Comparison of ENCODE assay signal across 25 mouse cellular contexts in genomic region chr9:72098056-72098455, GRCm38 (mm10). TPM values are rescaled to one million over a fixed set of nuclear protein-coding genes. Genes with fewer than 3 reads are reported as not detected.
DNase-seq lines count a peak whose midpoint lies in the region; ATAC-seq lines count a peak whose summit lies in the region.
"Had no signal": no experiment of that assay in that cellular context is flagged by ENCODE, and none has a peak within 500 bp of the region (broad histone marks: within the 10 kb centered on the region; RNA-seq: fewer than 3 reads in every experiment).

No protein-coding gene starts in this region.

- no peaks in the 10 kb centered on the region for H3K4me1 ChIP-seq in midbrain, embryonic 16.5 days (ENCODE audit: control insufficient read depth, insufficient read depth, low read length)
- H3K4me1 ChIP-seq: embryonic facial prominence, embryonic 12.5 days; hindbrain, embryonic 10.5 days had no signal

- no peak overlapping the region for H3K4me2 ChIP-seq in midbrain, embryonic 16.5 days (ENCODE audit: low read length)
- H3K4me2 ChIP-seq: embryonic facial prominence, embryonic 12.5 days; heart, embryonic 11.5 days; liver, embryonic 13.5 days; midbrain, embryonic 12.5 days; neural tube, embryonic 13.5 days had no signal

- H3K9me3 ChIP-seq in midbrain, embryonic 16.5 days (replicated peaks; ENCODE audit: control insufficient read depth, low read length, poor library complexity, severe bottlenecking) = no peaks in the 10 kb centered on the region
- H3K9me3 ChIP-seq: embryonic facial prominence, embryonic 12.5 days; hindbrain, embryonic 10.5 days; liver, embryonic 13.5 days; midbrain, embryonic 12.5 days; neural tube, embryonic 13.5 days had no signal

- ATAC-seq in activated CD4-positive, CD25-positive, alpha-beta regulatory T cell, adult 4 months = peak; percentile 41
- ATAC-seq in midbrain, embryonic 16.5 days = no peak
- ATAC-seq: hindbrain, postnatal 0 days had no signal

- 96% methylated on average over 2 of the region's 2 CpGs for WGBS in midbrain, embryonic 16.5 days

- H3K36me3 ChIP-seq in midbrain, embryonic 16.5 days (ENCODE audit: control insufficient read depth, insufficient read depth, low read length) = 0 out of 2 replicates have a peak, but pooled peaks cover 2% of the 10 kb centered on the region

- H3K9ac ChIP-seq in midbrain, embryonic 16.5 days (ENCODE audit: low read depth, low read length) = no peak overlapping the region
- H3K9ac ChIP-seq: embryonic facial prominence, embryonic 12.5 days; liver, embryonic 13.5 days; midbrain, embryonic 12.5 days; neural tube, embryonic 13.5 days had no signal

- intact Hi-C loops in left cerebral cortex, postnatal 10 days (cut with DNase I) = no loop called here

- H3K4me3 ChIP-seq in midbrain, embryonic 16.5 days (ENCODE audit: low read depth, low read length) = no peak overlapping the region
- H3K4me3 ChIP-seq: embryonic facial prominence, embryonic 12.5 days; hindbrain, embryonic 10.5 days; liver, embryonic 13.5 days; midbrain, embryonic 12.5 days; neural tube, embryonic 13.5 days had no signal

- H3K27ac ChIP-seq in midbrain, embryonic 16.5 days (ENCODE audit: low read length) = no peak overlapping the region
- H3K27ac ChIP-seq: embryonic facial prominence, embryonic 12.5 days; hindbrain, embryonic 10.5 days; hindbrain, postnatal 0 days; kidney, postnatal 0 days; liver, embryonic 13.5 days; midbrain, embryonic 12.5 days; neural tube, embryonic 13.5 days had no signal

- peak; percentile 57 for DNase-seq in CD4-positive helper T cell, adult 2 months (ENCODE audit: low read depth, low spot score)
- DNase-seq in thymus, adult 18-20 months = peak; percentile 25 to 49
- peak; percentile 24 to 55 for DNase-seq in thymus, postnatal 36 days
- DNase-seq in left cerebral cortex, postnatal 10 days (ENCODE audit: extremely low spot score in 1 of 2, low spot score in 2 of 2) = no peak
- no peak for DNase-seq in embryo, embryonic 9.5 days (ENCODE audit: extremely low spot score)
- DNase-seq: cerebellum, adult 11 months; cerebellum, adult 9-11 months; heart, postnatal 10 days; kidney, adult 11 months; layer of hippocampus, adult 9-11 months; liver, embryonic 13.5 days; lung, adult 2 months; lung, postnatal 14 days; retina, postnatal 1 day; right cerebral cortex, postnatal 25 days; spleen, adult 18-20 months had no signal

- no peaks in the 10 kb centered on the region for H3K27me3 ChIP-seq in midbrain, embryonic 16.5 days (ENCODE audit: control insufficient read depth, insufficient read depth, low read depth, low read length)
- H3K27me3 ChIP-seq: embryonic facial prominence, embryonic 12.5 days; liver, embryonic 13.5 days; midbrain, embryonic 12.5 days; neural tube, embryonic 13.5 days had no signal

RNA-seq across cellular contexts. Expression of gene Tcf12, which starts 13.6 kb away (rescaled TPM):
- polyA plus RNA-seq in activated CD4-positive, CD25-positive, alpha-beta regulatory T cell, adult 4 months (2017; shearing (Covaris generic)) = 10 to 100 TPM; 29.9 to 36.7 TPM
- 43.6 and 43.8 TPM in 2 replicates for polyA plus RNA-seq in midbrain, embryonic 16.5 days (2015; fragmentation: Nextera tagmentation; extraction: Ambion mirVana)
- total RNA-seq in left cerebral cortex, postnatal 10 days (2021) = 10 to 100 TPM; 41.0 to 50.0 TPM

Comparison
In these comparisons a context has a peak if more than half of its experiments do, and no peak if none do; other contexts are left out.
1. DNase-seq: peak in CD4-positive helper T cell, adult 2 months (single experiment), thymus, adult 18-20 months (2 of 2) and thymus, postnatal 36 days (2 of 2); none in left cerebral cortex, postnatal 10 days (0 of 2) and embryo, embryonic 9.5 days (single experiment).